8 mouse cellular contexts compared by ENCODE assay signal in the genomic region with DNA sequence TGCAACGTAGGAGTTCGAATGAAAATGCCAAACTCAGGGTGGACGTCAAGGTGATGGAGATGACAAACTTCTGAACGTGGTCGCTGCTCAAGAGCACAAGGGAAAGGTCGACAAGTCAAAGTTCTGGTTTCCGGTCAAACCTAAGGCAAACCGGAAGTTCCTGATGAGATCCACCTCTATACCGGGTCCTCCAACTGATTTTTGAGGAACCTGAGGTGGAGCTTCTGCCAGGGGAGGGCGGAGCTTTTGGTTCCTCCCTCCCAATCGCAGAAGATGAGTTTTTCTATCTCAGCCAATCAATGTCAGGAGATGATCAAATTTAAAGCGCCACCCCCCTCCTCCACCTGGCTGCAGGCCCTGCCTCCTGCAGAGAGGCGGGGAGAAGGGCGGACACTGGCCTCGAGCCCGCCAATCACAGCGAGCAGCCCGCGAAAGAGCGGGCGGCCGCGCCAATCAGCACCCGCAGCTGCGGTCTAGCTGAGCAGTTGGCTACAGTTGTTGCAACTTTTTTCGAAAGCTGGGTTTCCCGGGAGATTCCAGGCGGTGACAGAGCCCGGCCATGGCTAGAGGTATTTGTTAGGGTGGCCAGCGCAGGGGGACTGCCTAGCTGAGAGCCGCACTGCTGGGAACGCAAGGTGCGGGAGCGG. TPM values are rescaled to one million over a fixed set of nuclear protein-coding genes. Genes with fewer than 3 reads are reported as not detected.
DNase-seq lines count a peak whose midpoint lies in the region; ATAC-seq lines count a peak whose summit lies in the region.

A gene (plus strand): TSS at position 484 of the 647 bp plus-strand sequence.

- 1% methylated on average over 34 of the region's 34 CpGs for WGBS in forebrain, embryonic 14.5 days
- WGBS in neural tube, embryonic 15.5 days = under 1% methylated on average over 34 of the region's 34 CpGs

- no peaks in the 10 kb centered on the region for H3K36me3 ChIP-seq in forebrain, embryonic 14.5 days (ENCODE audit: control insufficient read depth, insufficient read depth, low read length)
- no peaks in the 10 kb centered on the region for H3K36me3 ChIP-seq in neural tube, embryonic 15.5 days

- H3K9me3 ChIP-seq in forebrain, embryonic 14.5 days (replicated peaks; ENCODE audit: control insufficient read depth, low read length) = no peaks in the 10 kb centered on the region
- H3K9me3 ChIP-seq in neural tube, embryonic 15.5 days (replicated peaks) = no peaks in the 10 kb centered on the region

- peak within 1 kb of the TSS; percentile 77 for H3K4me3 ChIP-seq in forebrain, embryonic 14.5 days (ENCODE audit: low read depth, low read length)
- peak within 1 kb of the TSS; percentile 66 for H3K4me3 ChIP-seq in neural tube, embryonic 15.5 days (replicated peaks)

- DNase-seq in ES-CJ7 (ENCODE audit: low read depth, low spot score) = peak; percentile 99
- DNase-seq in cerebellum, adult 11 months = peak; percentile 96
- peak; percentile 96 for DNase-seq in forebrain, embryonic 14.5 days (ENCODE audit: low spot score)
- DNase-seq in heart, postnatal 14 days = peak; percentile 94 to 96
- peak; percentile 95 for DNase-seq in layer of hippocampus, adult 11-12 months (ENCODE audit: low spot score)
- DNase-seq in lung, adult 18-20 months = peak; percentile 95 to 96
- peak; percentile 96 for DNase-seq in testis, postnatal 14 days (ENCODE audit: low spot score)

- peaks cover 8% of the 10 kb centered on the region for H3K4me1 ChIP-seq in forebrain, embryonic 14.5 days (ENCODE audit: control insufficient read depth, insufficient read depth, low read length)
- H3K4me1 ChIP-seq in neural tube, embryonic 15.5 days = peaks cover 20% of the 10 kb centered on the region

- peak within 1 kb of the TSS; percentile 98 for H3K4me2 ChIP-seq in forebrain, embryonic 14.5 days (ENCODE audit: low read length)
- H3K4me2 ChIP-seq in neural tube, embryonic 15.5 days = peak within 1 kb of the TSS; percentile 100

- peak; percentile 98 for ATAC-seq in forebrain, embryonic 14.5 days
- peak; percentile 97 for ATAC-seq in neural tube, embryonic 15.5 days (ENCODE audit: low FRiP score)

- intact Hi-C loops in heart, postnatal 14 days (cut with DNase I) = loop anchor here (2.0 to 10.0 kb wide), 2 partner anchors 43 to 425 kb away; a partner anchor contains a TSS

- peak within 1 kb of the TSS; percentile 66 for H3K9ac ChIP-seq in forebrain, embryonic 14.5 days (ENCODE audit: low read length)
- peak within 1 kb of the TSS; percentile 61 for H3K9ac ChIP-seq in neural tube, embryonic 15.5 days (replicated peaks)

- H3K27ac ChIP-seq in forebrain, embryonic 14.5 days (ENCODE audit: low read depth, low read length) = peak within 1 kb of the TSS; percentile 82
- H3K27ac ChIP-seq in neural tube, embryonic 15.5 days (replicated peaks) = peak within 1 kb of the TSS; percentile 73

- H3K27me3 ChIP-seq in forebrain, embryonic 14.5 days (replicated peaks; ENCODE audit: control insufficient read depth, insufficient read depth, low read length) = no peaks in the 10 kb centered on the region
- no peaks in the 10 kb centered on the region for H3K27me3 ChIP-seq in neural tube, embryonic 15.5 days (replicated peaks)

RNA-seq across cellular contexts. Expression of the gene that starts here (rescaled TPM):
- 21.7 and 24.2 TPM in 2 replicates for polyA plus RNA-seq in forebrain, embryonic 14.5 days (2014; fragmentation: Nextera tagmentation; extraction: Ambion mirVana)
- 100 to 1,000 TPM; 161 to 185 TPM for total RNA-seq in heart, postnatal 14 days (2021)
- polyA plus RNA-seq in neural tube, embryonic 15.5 days (2015; fragmentation: Nextera tagmentation; extraction: Ambion mirVana) = 29.3 and 30.8 TPM in 2 replicates

Comparison
In these comparisons a context has a peak if more than half of its experiments do, and no peak if none do; other contexts are left out.
1. Peak in every context shown above with its lines: DNase-seq, ATAC-seq, H3K4me3 ChIP-seq and H3K27ac ChIP-seq.